Mouse (Mus musculus) layer of hippocampus, postnatal 25 days (tissue): ENCODE data around the gene Ldlrad3. TPM values are rescaled to one million over a fixed set of nuclear protein-coding genes. Genes with fewer than 3 reads are reported as not detected.
A peak's percentile ranks its signal among the peaks of the same experiment; 100 is the strongest.

Experiments used
- DNase-seq, 2 experiments: peaks; one replicate each; pipeline ENCODE4 v3.0.0; 2022; ENCODE audit warnings: mixed read lengths in 2 of 2, low spot score in 1 of 2; ENCODE audit errors: extremely low spot score in 1 of 2
- total RNA-seq, 2 experiments: library from RNA; stranded (reverse); gene quantifications; 2 replicates each; pipeline ENCODE4 v1.2.3; 2021

The Ldlrad3 gene
- total RNA-seq, 2 experiments from 2014 or later: 9.2 to 11.5 TPM

GRCm38 (mm10) chr2:102011311-102011975, 174.7 kb downstream of the Ldlrad3 start:
- DNase-seq: no peak

- DNase-seq: no peak
These were observed 176.4 kb downstream of the Ldlrad3 start for GRCm38 (mm10) chr2:102009766-102010265.

GRCm38 (mm10) chr2:102006143-102006542, 180.0 kb downstream of the Ldlrad3 start:
- no peak for DNase-seq

- no peak for DNase-seq
These were observed 180.7 kb downstream of the Ldlrad3 start for GRCm38 (mm10) chr2:102005377-102006007.

- no peak for DNase-seq
These were observed 182.4 kb downstream of the Ldlrad3 start for GRCm38 (mm10) chr2:102003776-102004264.

GRCm38 (mm10) chr2:102002974-102003775, 183.0 kb downstream of the Ldlrad3 start:
- no peak for DNase-seq

- no peak for DNase-seq
These were observed 183.7 kb downstream of the Ldlrad3 start for GRCm38 (mm10) chr2:102002408-102002973.

GRCm38 (mm10) chr2:102001661-102002060, 184.5 kb downstream of the Ldlrad3 start:
- DNase-seq: no peak

GRCm38 (mm10) chr2:101998911-101999572, 187.1 kb downstream of the Ldlrad3 start:
- DNase-seq: no peak

GRCm38 (mm10) chr2:101997013-101997412, 189.2 kb downstream of the Ldlrad3 start:
- no peak for DNase-seq

GRCm38 (mm10) chr2:101992574-101993310, 193.4 kb downstream of the Ldlrad3 start:
- no peak for DNase-seq

- DNase-seq: no peak
These were observed 194.5 kb downstream of the Ldlrad3 start for GRCm38 (mm10) chr2:101991726-101992125.

GRCm38 (mm10) chr2:101986344-101987087, 199.7 kb downstream of the Ldlrad3 start:
- no peak for DNase-seq

GRCm38 (mm10) chr2:101983853-101984543, 202.2 kb downstream of the Ldlrad3 start:
- no peak for DNase-seq

- peak; percentile 67 to 72 for DNase-seq
These were observed 202.9 kb downstream of the Ldlrad3 start for GRCm38 (mm10) chr2:101983082-101983852.

- DNase-seq: no peak
These were observed 204.2 kb downstream of the Ldlrad3 start for GRCm38 (mm10) chr2:101981964-101982498.

GRCm38 (mm10) chr2:101981211-101981610, 205.0 kb downstream of the Ldlrad3 start:
- DNase-seq: no peak
